Mouse (Mus musculus) spleen, adult 2 months (tissue): Measurements from ENCODE around the gene Scn3b.

ENCODE experiments used
- CTCF ChIP-seq: fragments of 200-500 bp; IDR thresholded peaks from 2 replicates; pipeline ENCODE4 v1.5.1; 2011; ENCODE audit warnings: mild to moderate bottlenecking, inconsistent platforms; ENCODE audit not compliant: insufficient read depth, insufficient read length, insufficient replicate concordance; ENCODE audit errors: extremely low read depth
- POLR2A ChIP-seq: fragments of 200-500 bp; IDR thresholded peaks from 2 replicates; pipeline ENCODE4 v1.6.1; 2011; ENCODE audit warnings: low read depth, low read length, inconsistent platforms

DNA sequence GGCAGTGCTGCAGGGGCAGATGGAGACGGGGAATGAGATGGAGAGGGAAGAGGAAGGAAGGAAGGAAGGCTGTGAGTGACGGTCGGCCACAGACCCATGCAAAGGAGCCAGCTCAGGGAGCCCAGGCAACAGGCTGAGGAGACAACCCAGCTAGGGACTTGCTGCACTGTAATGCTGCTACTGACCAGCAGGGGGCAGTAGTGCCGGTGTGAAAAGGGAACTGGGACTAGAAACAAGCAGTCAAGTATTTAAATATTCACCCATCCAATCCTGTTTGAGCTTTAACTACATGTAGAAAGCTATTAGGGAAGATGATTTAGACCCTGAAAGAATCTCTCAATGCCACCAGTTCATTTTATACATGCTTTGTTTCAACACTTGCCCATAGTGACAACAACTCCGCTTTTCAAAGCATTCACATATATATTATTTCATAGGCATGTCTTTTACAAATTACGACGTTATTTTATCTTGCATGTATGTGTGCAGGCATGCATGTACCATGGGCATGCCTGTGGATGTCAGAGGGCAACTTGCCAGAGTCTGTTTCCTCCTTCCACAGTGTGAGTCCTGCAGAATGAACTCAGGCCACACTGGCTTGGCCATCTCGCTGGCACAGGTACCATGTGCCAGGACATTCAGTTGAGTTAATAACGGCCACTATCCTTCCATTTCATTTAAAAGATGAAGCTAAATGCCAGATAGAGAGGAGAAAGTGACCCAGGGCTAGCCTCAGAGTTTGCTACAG lies 64.8 kb downstream of the Scn3b start:
- peak; percentile 81; the same call in 1 of the 2 replicates for TF ChIP-seq CTCF
- no peak for TF ChIP-seq POLR2A
